Mouse (Mus musculus) hindbrain, embryonic 13.5 days (tissue): ENCODE measurements around the gene Fbxl15. TPM values are rescaled to one million over a fixed set of nuclear protein-coding genes. Genes with fewer than 3 reads are reported as not detected.

Experiments
- ATAC-seq: fragments of 200-750 bp; cut with Nextera tagmentation; 2 replicates; pipeline ENCODE4 v1.8.0; 2017; ENCODE audit warnings: moderate TSS enrichment; ENCODE audit not compliant: low FRiP score
- H3K27ac ChIP-seq: fragments of 300-500 bp; sonication (generic); 2 replicates; pipeline ENCODE4 v1.5.1; 2015; ENCODE audit warnings: inconsistent platforms, mild to moderate bottlenecking, moderate library complexity
- H3K27me3 ChIP-seq: fragments of 300-500 bp; sonication (generic); 2 replicates; pipeline ENCODE4 v1.6.1; 2015; ENCODE audit warnings: mild to moderate bottlenecking, inconsistent platforms
- H3K36me3 ChIP-seq: fragments of 300-500 bp; sonication (generic); 2 replicates; pipeline ENCODE4 v1.6.1; 2015; ENCODE audit warnings: mild to moderate bottlenecking, inconsistent platforms
- H3K4me1 ChIP-seq: fragments of 300-500 bp; sonication (generic); replicated peaks from 2 replicates; pipeline ENCODE4 v1.6.1; 2015; ENCODE audit warnings: inconsistent platforms
- H3K4me2 ChIP-seq: fragments of 300-500 bp; sonication (generic); 2 replicates; pipeline ENCODE4 v1.6.1; 2015; ENCODE audit warnings: inconsistent platforms, mild to moderate bottlenecking, moderate library complexity
- H3K4me3 ChIP-seq: fragments of 300-500 bp; sonication (generic); 2 replicates; pipeline ENCODE4 v1.5.1; 2015; ENCODE audit warnings: mild to moderate bottlenecking, inconsistent platforms
- H3K9ac ChIP-seq: fragments of 300-500 bp; sonication (generic); 2 replicates; pipeline ENCODE4 v1.6.1; 2015; ENCODE audit warnings: mild to moderate bottlenecking, inconsistent platforms
- H3K9me3 ChIP-seq: fragments of 300-500 bp; sonication (generic); 2 replicates; pipeline ENCODE4 v1.6.1; 2016; ENCODE audit warnings: inconsistent platforms
- WGBS: fragments of 180-500 bp; shearing (Covaris S2); methylation state at CpG from one replicate; pipeline ENCODE4 v1.1.7; 2015; 5-methylcytosine and 5-hydroxymethylcytosine counted together
- polyA plus RNA-seq: library from polyadenylated mRNA; unstranded; fragments of >200 nt; fragmentation: Nextera tagmentation; extraction: Ambion mirVana; gene quantifications from 2 replicates; pipeline ENCODE4 v1.2.1, GENCODE M21; 2015

The Fbxl15 gene
- polyA plus RNA-seq, 1 experiment from 2014 or later: 39.8 TPM

- Histone ChIP-seq H3K36me3 (peaks cover 13% of the 10 kb centered on the region), H3K4me1 (peaks cover 85% of the 10 kb centered on the region), H3K4me3 (peak overlapping the region; percentile 57), H3K9me3 (no peaks in the 10 kb centered on the region), H3K27me3 (peaks cover 81% of the 10 kb centered on the region), H3K4me2 (peak overlapping the region; percentile 76), H3K9ac (no peak overlapping the region), H3K27ac (peak overlapping the region; percentile 81)
- ATAC-seq: 0 out of 2 replicates have a peak, but pooled peaks have one; percentile 17
- WGBS: 11% methylated on average over 16 of the region's 16 CpGs
These were observed 9.2 kb upstream of the Fbxl15 start for GRCm38 (mm10) chr19:46318586-46319378.

GRCm38 (mm10) chr19:46320076-46320785 lies 7.8 kb upstream of the Fbxl15 start:
- no peak for ATAC-seq
- H3K27ac ChIP-seq: peak overlapping the region; percentile 82; the same call in 1 of the 2 replicates
- H3K36me3 ChIP-seq: no peaks in the 10 kb centered on the region
- 90% methylated on average over 8 of the region's 8 CpGs for WGBS
- no peak overlapping the region for H3K4me3 ChIP-seq
- no peaks in the 10 kb centered on the region for H3K9me3 ChIP-seq
- H3K9ac ChIP-seq: no peak overlapping the region
- H3K27me3 ChIP-seq: peaks cover 81% of the 10 kb centered on the region
- H3K4me2 ChIP-seq: 0 out of 2 replicates have a peak overlapping the region, but pooled peaks have one; percentile 44
- peaks cover 99% of the 10 kb centered on the region for H3K4me1 ChIP-seq

DNA sequence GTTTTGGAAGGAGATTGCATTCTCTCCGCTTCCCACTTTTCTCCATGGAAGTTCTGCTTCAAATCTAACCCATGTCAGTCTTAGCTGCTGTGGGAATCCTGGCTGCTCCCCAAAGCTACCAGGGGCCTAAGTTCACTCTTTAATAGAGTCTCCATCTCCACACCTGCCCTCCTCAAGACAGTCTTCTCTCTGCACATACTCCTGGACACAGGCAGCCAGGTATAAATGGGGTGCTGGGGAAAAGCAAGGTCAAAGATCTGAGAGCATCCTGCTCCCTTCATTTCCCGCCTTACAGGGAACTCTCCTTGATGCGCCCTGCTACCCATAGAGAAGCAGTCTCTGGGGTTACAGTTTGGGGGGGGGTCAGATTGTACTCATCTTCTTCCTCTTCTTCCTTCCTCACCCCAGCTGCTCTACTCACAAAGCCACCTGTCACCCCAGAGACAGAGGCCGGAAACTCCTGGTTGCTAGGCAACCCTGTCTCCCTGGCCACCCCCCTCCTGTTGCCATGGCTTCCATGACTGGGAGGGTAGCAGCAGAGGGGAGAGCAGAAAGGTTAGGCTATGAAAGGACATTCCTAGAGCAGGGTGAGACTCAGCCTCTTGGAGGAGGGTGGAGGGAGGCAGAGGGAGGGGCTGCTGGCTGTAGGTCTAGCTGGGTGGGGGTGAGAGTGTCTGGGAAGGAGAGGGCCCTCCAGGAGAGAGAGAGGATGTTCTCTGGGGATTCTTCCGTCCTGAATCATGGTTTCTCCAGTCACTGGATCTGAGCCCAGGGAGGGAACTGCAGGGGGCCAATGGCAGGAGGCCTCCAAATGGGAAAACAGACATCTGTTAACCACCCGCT lies 6.7 kb upstream of the Fbxl15 start:
- Histone ChIP-seq H3K4me2 (peak overlapping the region; percentile 44), H3K36me3 (no peaks in the 10 kb centered on the region), H3K27ac (peak overlapping the region; percentile 82), H3K9ac (peak overlapping the region; percentile 62), H3K4me1 (peaks cover 98% of the 10 kb centered on the region), H3K9me3 (no peaks in the 10 kb centered on the region), H3K27me3 (peaks cover 78% of the 10 kb centered on the region), H3K4me3 (0 out of 2 replicates have a peak overlapping the region, but pooled peaks have one; percentile 8)
- ATAC-seq: peak; percentile 50
- WGBS: 15% methylated on average over 6 of the region's 6 CpGs

GRCm38 (mm10) chr19:46322144-46322995 lies 5.6 kb upstream of the Fbxl15 start:
- Histone ChIP-seq H3K4me2 (peak overlapping the region; percentile 44), H3K9ac (peak overlapping the region; percentile 62), H3K4me3 (no peak overlapping the region), H3K27me3 (peaks cover 68% of the 10 kb centered on the region), H3K27ac (peak overlapping the region; percentile 82), H3K36me3 (no peaks in the 10 kb centered on the region), H3K9me3 (no peaks in the 10 kb centered on the region), H3K4me1 (peaks cover 96% of the 10 kb centered on the region)
- WGBS: 54% methylated on average over 11 of the region's 11 CpGs
- ATAC-seq: no peak

GRCm38 (mm10) chr19:46322996-46323572 lies 4.9 kb upstream of the Fbxl15 start:
- Histone ChIP-seq H3K36me3 (no peaks in the 10 kb centered on the region), H3K9ac (peak overlapping the region; percentile 62), H3K4me1 (peaks cover 95% of the 10 kb centered on the region), H3K27me3 (peaks cover 61% of the 10 kb centered on the region), H3K4me3 (no peak overlapping the region), H3K4me2 (peak overlapping the region; percentile 44; the same call in 1 of the 2 replicates), H3K9me3 (no peaks in the 10 kb centered on the region), H3K27ac (peak overlapping the region; percentile 82; the same call in 1 of the 2 replicates)
- 82% methylated on average over 13 of the region's 13 CpGs for WGBS
- no peak for ATAC-seq

DNA sequence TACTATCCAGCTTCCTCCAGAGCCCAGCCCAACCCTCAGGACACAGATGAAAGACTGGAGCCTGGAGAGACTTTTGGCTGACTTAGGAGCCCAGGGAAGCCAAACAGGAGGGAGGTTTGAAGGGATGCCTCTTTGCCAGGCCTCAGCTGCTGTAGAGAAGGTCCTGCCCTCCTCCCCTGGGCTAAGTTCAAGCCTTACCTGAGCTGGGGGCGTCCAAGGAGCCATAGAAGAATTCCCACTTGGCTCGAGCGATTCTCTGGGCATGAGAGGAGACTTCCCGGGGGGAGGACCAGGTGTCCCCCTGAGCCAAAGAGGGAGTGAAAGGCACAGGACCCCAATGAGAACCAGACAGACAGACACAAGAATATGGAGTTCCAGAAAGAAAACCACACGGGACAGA lies 4.3 kb upstream of the Fbxl15 start:
- Histone ChIP-seq H3K4me1 (peaks cover 88% of the 10 kb centered on the region), H3K4me3 (no peak overlapping the region), H3K27ac (no peak overlapping the region), H3K27me3 (peaks cover 55% of the 10 kb centered on the region), H3K9ac (peak overlapping the region; percentile 84; the same call in 1 of the 2 replicates), H3K4me2 (peak overlapping the region; percentile 0; the same call in 1 of the 2 replicates), H3K9me3 (no peaks in the 10 kb centered on the region), H3K36me3 (no peaks in the 10 kb centered on the region)
- WGBS: 80% methylated on average over 5 of the region's 5 CpGs
- ATAC-seq: no peak

DNA sequence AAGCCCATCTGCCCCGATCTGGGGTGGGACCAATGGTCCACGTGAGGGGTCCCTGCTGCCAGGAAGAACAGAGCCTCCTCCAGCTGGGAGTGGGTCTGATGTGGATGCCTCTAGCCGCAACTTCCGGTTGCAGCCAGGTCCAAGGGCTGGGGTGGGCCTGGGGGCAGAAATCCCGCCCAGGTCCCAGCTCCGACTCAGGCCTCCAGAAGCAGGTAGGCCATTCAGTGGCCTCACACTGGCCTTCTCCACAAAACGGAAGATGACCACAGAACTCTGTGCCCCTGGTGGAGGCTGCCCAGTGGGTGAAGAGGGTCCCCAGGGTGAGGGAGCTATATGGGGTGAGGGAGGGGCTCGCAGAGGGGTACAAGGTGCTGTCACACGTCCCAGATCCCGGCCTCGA lies 3.6 kb upstream of the Fbxl15 start:
- H3K9me3 ChIP-seq: no peaks in the 10 kb centered on the region
- WGBS: 77% methylated on average over 11 of the region's 11 CpGs
- H3K9ac ChIP-seq: peak overlapping the region; percentile 84
- peaks cover 48% of the 10 kb centered on the region for H3K27me3 ChIP-seq
- no peak overlapping the region for H3K4me3 ChIP-seq
- no peaks in the 10 kb centered on the region for H3K36me3 ChIP-seq
- peak overlapping the region; percentile 99 for H3K4me2 ChIP-seq
- ATAC-seq: no peak
- H3K27ac ChIP-seq: no peak overlapping the region
- H3K4me1 ChIP-seq: peaks cover 88% of the 10 kb centered on the region

GRCm38 (mm10) chr19:46324918-46325317 lies 3.1 kb upstream of the Fbxl15 start:
- H3K9ac ChIP-seq: peak overlapping the region; percentile 84
- no peaks in the 10 kb centered on the region for H3K36me3 ChIP-seq
- peaks cover 43% of the 10 kb centered on the region for H3K27me3 ChIP-seq
- peak overlapping the region; percentile 99 for H3K4me2 ChIP-seq
- H3K4me1 ChIP-seq: peaks cover 88% of the 10 kb centered on the region
- 70% methylated on average over 5 of the region's 5 CpGs for WGBS
- no peak overlapping the region for H3K27ac ChIP-seq
- no peak for ATAC-seq
- H3K4me3 ChIP-seq: peak overlapping the region; percentile 61
- H3K9me3 ChIP-seq: no peaks in the 10 kb centered on the region

GRCm38 (mm10) chr19:46326019-46326755 lies 1.8 kb upstream of the Fbxl15 start:
- Histone ChIP-seq H3K9ac (peak overlapping the region; percentile 84), H3K36me3 (peaks cover 11% of the 10 kb centered on the region), H3K27ac (peak overlapping the region; percentile 97), H3K4me1 (peaks cover 82% of the 10 kb centered on the region), H3K27me3 (peaks cover 33% of the 10 kb centered on the region), H3K4me2 (peak overlapping the region; percentile 99), H3K9me3 (no peaks in the 10 kb centered on the region), H3K4me3 (peak overlapping the region; percentile 61)
- no peak; the same call in 1 of the 2 replicates for ATAC-seq
- 2% methylated on average over 29 of the region's 29 CpGs for WGBS

DNA sequence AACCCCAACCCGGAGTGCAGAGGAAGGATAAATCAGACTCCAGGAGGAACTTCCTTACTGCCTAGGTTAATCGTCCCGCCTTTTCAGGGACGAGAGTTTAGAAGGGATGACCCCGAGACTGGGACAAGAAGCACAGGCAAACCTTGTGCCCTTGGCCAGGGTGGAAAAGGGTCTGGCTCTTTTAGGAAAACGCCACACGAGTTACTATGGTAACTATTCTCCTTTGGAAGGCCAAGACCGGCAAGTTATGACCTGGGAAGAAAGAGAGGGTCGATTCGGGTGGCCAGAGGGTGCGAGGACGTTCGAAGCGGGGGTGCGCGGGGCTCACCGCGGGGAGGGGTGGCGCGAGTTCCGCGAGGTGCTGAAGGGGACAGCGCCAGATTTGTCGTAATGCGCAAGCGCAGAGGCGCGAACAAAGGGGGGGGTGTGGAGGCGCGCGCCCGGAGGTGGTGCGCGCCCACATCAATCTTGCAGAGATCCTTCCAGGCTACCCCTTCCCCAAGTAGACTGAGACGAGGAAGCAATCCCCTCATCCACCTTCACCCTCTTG lies 1.2 kb upstream of the Fbxl15 start, which contains the start of gene Psd:
TSS of gene Psd (minus strand) at position 401 of the 550 bp plus-strand sequence.
- peak within 1 kb of the TSS; percentile 99 for H3K4me2 ChIP-seq
- H3K9ac ChIP-seq: peak within 1 kb of the TSS; percentile 84
- ATAC-seq: no peak
- under 1% methylated on average over 35 of the region's 35 CpGs for WGBS
- H3K27me3 ChIP-seq: peaks cover 33% of the 10 kb centered on the region
- peak within 1 kb of the TSS; percentile 97 for H3K27ac ChIP-seq
- peaks cover 75% of the 10 kb centered on the region for H3K4me1 ChIP-seq
- peak within 1 kb of the TSS; percentile 61 for H3K4me3 ChIP-seq
- H3K9me3 ChIP-seq: no peaks in the 10 kb centered on the region
- peaks cover 18% of the 10 kb centered on the region for H3K36me3 ChIP-seq
